Mouse (Mus musculus) CH12.LX (cell line): Measurements from ENCODE around the gene Fbxo47. TPM values are rescaled to one million over a fixed set of nuclear protein-coding genes. Genes with fewer than 3 reads are reported as not detected.

Source experiments
- DNase-seq: peaks from one replicate; pipeline ENCODE4 v3.0.0-alpha.2; 2013; ENCODE audit errors: extremely low read depth
- H3K27ac ChIP-seq: 2 replicates; pipeline ENCODE4 v1.5.1; 2012; ENCODE audit warnings: low read depth, mild to moderate bottlenecking, control low read depth, moderate library complexity; ENCODE audit not compliant: insufficient read depth
- H3K27me3 ChIP-seq: replicated peaks from 2 replicates; pipeline ENCODE3; 2012; ENCODE audit warnings: inconsistent platforms
- H3K36me3 ChIP-seq, 2 experiments: replicated peaks in 1 of 2; 2 replicates each; pipeline versions ENCODE3 to v1.6.1; 2012; ENCODE audit warnings: inconsistent platforms in 1 of 2, low read length in 1 of 2, mild to moderate bottlenecking in 1 of 2, mixed read lengths in 1 of 2, moderate library complexity in 1 of 2; ENCODE audit not compliant: control insufficient read depth in 1 of 2, insufficient read depth in 1 of 2
- H3K4me1 ChIP-seq, 2 experiments: 2 replicates each; pipeline ENCODE4 v1.6.1; 2012; ENCODE audit warnings: inconsistent platforms in 1 of 2, moderate library complexity in 1 of 2; ENCODE audit not compliant: insufficient read depth in 2 of 2, control insufficient read depth in 1 of 2
- H3K4me2 ChIP-seq: 2 replicates; pipeline ENCODE4 v1.6.1; 2012; ENCODE audit warnings: low read depth, mild to moderate bottlenecking, control low read depth; ENCODE audit not compliant: poor library complexity, insufficient read depth, severe bottlenecking
- H3K4me3 ChIP-seq, 3 experiments: fragments of 150-350 bp in 1 of 3; sonication (generic) in 1 of 3; replicated peaks in 1 of 3; 2 replicates each; pipeline versions ENCODE3 to v1.5.1; 2011 to 2012; ENCODE audit warnings: low read depth in 2 of 3, low read length in 2 of 3, mild to moderate bottlenecking in 2 of 3, moderate library complexity in 2 of 3, control low read depth in 1 of 3, improper control_type of control experiment in 1 of 3, inconsistent platforms in 1 of 3, mixed read lengths in 1 of 3; ENCODE audit not compliant: poor library complexity in 1 of 3
- H3K79me2 ChIP-seq: replicated peaks from 2 replicates; pipeline ENCODE4 v1.6.1; 2012; ENCODE audit warnings: mild to moderate bottlenecking, moderate library complexity; ENCODE audit not compliant: control insufficient read depth, poor library complexity, insufficient read depth, severe bottlenecking; ENCODE audit errors: extremely low read depth
- H3K9ac ChIP-seq: 2 replicates; pipeline ENCODE4 v1.6.1; 2012; ENCODE audit warnings: low read depth, mild to moderate bottlenecking, control low read depth, moderate library complexity; ENCODE audit not compliant: insufficient read depth
- H3K9me3 ChIP-seq: replicated peaks from 2 replicates; pipeline ENCODE3; 2012; ENCODE audit warnings: low read length, inconsistent platforms, mixed read lengths
- BHLHE40 ChIP-seq: IDR thresholded peaks from 2 replicates; pipeline ENCODE4 v1.6.1; 2011; ENCODE audit warnings: mild to moderate bottlenecking, low read depth, low read length, improper control_type of control experiment
- CHD1 ChIP-seq: IDR thresholded peaks from 2 replicates; pipeline ENCODE4 v1.6.1; 2012; ENCODE audit warnings: low read depth, low read length, improper control_type of control experiment, inconsistent platforms
- CTCF ChIP-seq, 2 experiments: IDR thresholded peaks in 1 of 2; conservative IDR thresholded peaks in 1 of 2; 2 replicates each; pipeline ENCODE4 v1.5.1; 2011 to 2012; ENCODE audit warnings: low read depth in 2 of 2, low read length in 2 of 2, improper control_type of control experiment in 1 of 2, inconsistent platforms in 1 of 2, mild to moderate bottlenecking in 1 of 2, moderate library complexity in 1 of 2
- ELF1 ChIP-seq: IDR thresholded peaks from 2 replicates; pipeline ENCODE4 v1.6.1; 2014; ENCODE audit warnings: low read depth, mild to moderate bottlenecking, inconsistent platforms, low read length, improper control_type of control experiment
- JUND ChIP-seq: conservative IDR thresholded peaks from 2 replicates; pipeline ENCODE4 v1.6.1; 2011; ENCODE audit warnings: low read depth, low read length, improper control_type of control experiment
- KAT2A ChIP-seq: IDR thresholded peaks from 2 replicates; pipeline ENCODE4 v1.6.1; 2012; ENCODE audit warnings: low read length, improper control_type of control experiment, inconsistent platforms; ENCODE audit not compliant: insufficient replicate concordance
- MAFK ChIP-seq: IDR thresholded peaks from 2 replicates; pipeline ENCODE4 v1.6.1; 2011; ENCODE audit warnings: low read length, improper control_type of control experiment; ENCODE audit not compliant: insufficient replicate concordance
- MAX ChIP-seq: IDR thresholded peaks from 2 replicates; pipeline ENCODE4 v1.6.1; 2011; ENCODE audit warnings: low read length, improper control_type of control experiment
- MAZ ChIP-seq: IDR thresholded peaks from 2 replicates; pipeline ENCODE4 v1.6.1; 2012; ENCODE audit warnings: low read depth, mild to moderate bottlenecking, inconsistent platforms, low read length, improper control_type of control experiment, moderate library complexity
- MXI1 ChIP-seq: IDR thresholded peaks from 2 replicates; pipeline ENCODE4 v1.6.1; 2011; ENCODE audit warnings: mild to moderate bottlenecking, low read depth, low read length, improper control_type of control experiment
- MYC ChIP-seq: IDR thresholded peaks from 2 replicates; pipeline ENCODE4 v1.6.1; 2011; ENCODE audit warnings: low read depth, mild to moderate bottlenecking, improper control_type of control experiment, low read length
- PAX5 ChIP-seq: IDR thresholded peaks from 2 replicates; pipeline ENCODE4 v1.6.1; 2012; ENCODE audit warnings: low read length, inconsistent platforms, mixed read lengths
- POLR2AphosphoS2 ChIP-seq: IDR thresholded peaks from 2 replicates; pipeline ENCODE4 v1.6.1; 2011; ENCODE audit warnings: low read depth, low read length, improper control_type of control experiment
- TBP ChIP-seq: conservative IDR thresholded peaks from 2 replicates; pipeline ENCODE4 v1.6.1; 2011; ENCODE audit warnings: low read depth, low read length, improper control_type of control experiment
- TCF12 ChIP-seq: IDR thresholded peaks from 2 replicates; pipeline ENCODE4 v1.6.1; 2014; ENCODE audit warnings: low read depth, mild to moderate bottlenecking, inconsistent platforms, low read length, improper control_type of control experiment
- ZC3H11A ChIP-seq: IDR thresholded peaks from 2 replicates; pipeline ENCODE4 v1.6.1; 2012; ENCODE audit warnings: low read depth, mild to moderate bottlenecking, inconsistent platforms, low read length, improper control_type of control experiment
- ZKSCAN1 ChIP-seq: IDR thresholded peaks from 2 replicates; pipeline ENCODE4 v1.6.1; 2012; ENCODE audit warnings: low read depth, inconsistent platforms, low read length, improper control_type of control experiment, borderline replicate concordance
- ZMIZ1 ChIP-seq: IDR thresholded peaks from 2 replicates; pipeline ENCODE4 v1.6.1; 2012; ENCODE audit warnings: low read depth, mild to moderate bottlenecking, inconsistent platforms, low read length, improper control_type of control experiment
- dilution Hi-C: fragments of 300-500 bp; cut with MboI; formaldehyde crosslinking; loops from 2 replicates; pipeline ENCODE4 v1.14.3; 2020; ENCODE audit warnings: low sequenced_read_pairs; ENCODE audit not compliant: extremely low pct_unique_long_range_greater_than_20kb, extremely low pct_ligation_motif_present
- in situ Hi-C: fragments of 300-500 bp; cut with MboI; formaldehyde crosslinking; loops from 3 replicates; pipeline ENCODE4 v1.14.3; 2019; ENCODE audit warnings: low sequenced_read_pairs, low pct_ligation_motif_present, low pct_unique_long_range_greater_than_20kb, mixed read lengths
- polyA plus RNA-seq: library from polyadenylated mRNA; unstranded; fragments of >175 nt; gene quantifications from 2 replicates; pipeline ENCODE4 v1.2.1, GENCODE M21; 2012; ENCODE audit warnings: low read depth; ENCODE audit not compliant: insufficient read length
- total RNA-seq, 2 experiments: library from RNA; depleted of rRNA; stranded (reverse); fragments of 300-350 nt in 1 of 2; fragments of >200 nt in 1 of 2; gene quantifications; 2 replicates each; pipeline ENCODE4 v1.2.3; 2012 to 2014

The Fbxo47 gene
- total and polyA plus RNA-seq, 3 experiments: 1.1 to 3.0 (median 2.0) TPM

- Histone ChIP-seq H3K4me1 (peaks cover 23 to 81% of the 10 kb centered on the region in 2 experiments), H3K4me3 (no peak overlapping the region), H3K79me2 (no peaks in the 10 kb centered on the region), H3K27me3 (no peaks in the 10 kb centered on the region), H3K9me3 (no peaks in the 10 kb centered on the region), H3K9ac (no peak overlapping the region), H3K4me2 (no peak overlapping the region), H3K36me3 (peaks cover 5 to 77% of the 10 kb centered on the region in 2 experiments), H3K27ac (no peak overlapping the region)
- in situ Hi-C loops: no loop called here
- TF ChIP-seq ELF1 (no peak), MAFK (no peak), MAZ (no peak), ZMIZ1 (no peak), PAX5 (no peak), CTCF (conservative IDR thresholded peaks at IDR 0.05 in 1 of 2, IDR thresholded peaks at IDR 0.05 in 1 of 2; ENCODE audit: low read depth in 2 of 2, low read length in 2 of 2) (no peak), CHD1 (no peak), MYC (no peak), JUND (no peak), ZKSCAN1 (no peak), KAT2A (no peak), MXI1 (no peak)
- DNase-seq: no peak
- dilution Hi-C loops: no loop called here
Measured at GRCm38 (mm10) chr11:97810356-97810755, 73.6 kb downstream of the Fbxo47 start.

GRCm38 (mm10) chr11:97809235-97810121 is 74.5 kb downstream of the Fbxo47 start:
- no peak overlapping the region for H3K4me2 ChIP-seq
- H3K4me1 ChIP-seq: peaks cover 28 to 87% of the 10 kb centered on the region in 2 experiments
- H3K79me2 ChIP-seq: no peaks in the 10 kb centered on the region
- no peak overlapping the region for H3K4me3 ChIP-seq
- no peaks in the 10 kb centered on the region for H3K27me3 ChIP-seq
- TF ChIP-seq ZKSCAN1: no peak
- TF ChIP-seq TBP: no peak
- TF ChIP-seq ZC3H11A: no peak
- no peak for TF ChIP-seq TCF12
- no peak for TF ChIP-seq JUND
- no peak for TF ChIP-seq KAT2A
- no peak for TF ChIP-seq PAX5
- TF ChIP-seq POLR2AphosphoS2: no peak
- TF ChIP-seq ZMIZ1: no peak
- TF ChIP-seq MAX: no peak
- TF ChIP-seq BHLHE40: no peak
- no peak overlapping the region for H3K27ac ChIP-seq
- H3K9ac ChIP-seq: no peak overlapping the region
- peaks cover 5 to 71% of the 10 kb centered on the region in 2 experiments for H3K36me3 ChIP-seq
- no peaks in the 10 kb centered on the region for H3K9me3 ChIP-seq
- dilution Hi-C loops (no loop called here), in situ Hi-C loops (no loop called here)
- DNase-seq: no peak
